Mouse (Mus musculus): ENCODE results near the gene Gm5901.
"Not testable (repeated sequence)": the region's sequence is repeated elsewhere in the genome, so short reads cannot be mapped to it uniquely, and the experiment has no call there.

Gene Gm5901

DNA sequence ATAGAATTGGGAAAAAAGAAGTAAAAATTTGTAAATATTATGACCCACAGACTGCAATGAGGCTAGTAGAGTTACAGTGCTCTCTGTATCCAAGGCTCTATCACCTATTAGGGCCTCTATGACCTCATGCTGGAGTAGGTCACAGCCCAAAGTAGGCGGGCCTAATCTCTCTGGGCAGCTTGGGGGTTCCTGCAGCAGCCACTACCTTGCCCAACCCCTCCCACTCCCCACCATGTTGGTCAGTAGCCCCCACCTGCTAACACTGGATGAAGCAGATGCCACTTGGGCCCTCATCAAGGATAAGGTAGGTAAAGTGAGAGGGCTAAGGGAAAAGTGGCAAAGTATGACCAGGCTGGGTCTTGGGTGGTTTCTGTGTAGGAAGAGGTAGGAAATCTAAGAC is at the start of gene Gm5901:
Gene Gm5901, plus strand, starts transcription at position 173 of the 400 bp plus-strand sequence.
- no peak for DNase-seq (ENCODE audit: low spot score in 2 of 2)

GRCm38 (mm10) chr7:105325302-105325701 is 49.5 kb upstream of the Gm5901 start:
- no peak for DNase-seq (ENCODE audit: low spot score in 2 of 2)

- DNase-seq (ENCODE audit: low spot score in 2 of 2) = no peak
Measured at GRCm38 (mm10) chr7:105334004-105334403, 40.8 kb upstream of the Gm5901 start, which contains the start of gene Olfr690. TSS of gene Olfr690 (minus strand) at chr7:105334104.

DNA sequence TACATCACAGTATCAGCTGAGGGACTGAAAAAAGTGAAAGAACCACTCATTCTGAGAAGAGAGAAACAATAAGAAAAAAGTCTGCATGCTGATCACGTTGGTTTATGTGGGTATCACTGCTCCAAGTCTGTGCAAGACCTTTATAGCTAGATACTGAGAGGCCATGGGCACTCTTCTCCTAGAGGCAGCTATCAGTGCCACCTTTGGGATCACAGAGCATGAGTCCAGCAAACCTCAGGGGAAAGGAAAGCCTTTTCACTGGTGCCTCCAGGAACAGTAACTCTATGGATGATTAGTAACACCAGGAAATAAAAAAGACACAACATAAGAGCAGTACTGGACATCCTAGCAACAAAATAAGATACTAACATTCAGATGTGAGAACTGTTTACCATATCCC is 32.7 kb upstream of the Gm5901 start, which contains the start of gene Olfr691:
Gene Olfr691, minus strand, starts transcription at position 101 of the 400 bp plus-strand sequence.
- DNase-seq (ENCODE audit: low spot score in 2 of 2) = no peak

GRCm38 (mm10) chr7:105342752-105343151 is 32.1 kb upstream of the Gm5901 start:
- no peak for DNase-seq (ENCODE audit: low spot score in 2 of 2)

GRCm38 (mm10) chr7:105356064-105356463 is 18.8 kb upstream of the Gm5901 start:
- DNase-seq (ENCODE audit: low spot score in 2 of 2) = not testable (repeated sequence)

DNA sequence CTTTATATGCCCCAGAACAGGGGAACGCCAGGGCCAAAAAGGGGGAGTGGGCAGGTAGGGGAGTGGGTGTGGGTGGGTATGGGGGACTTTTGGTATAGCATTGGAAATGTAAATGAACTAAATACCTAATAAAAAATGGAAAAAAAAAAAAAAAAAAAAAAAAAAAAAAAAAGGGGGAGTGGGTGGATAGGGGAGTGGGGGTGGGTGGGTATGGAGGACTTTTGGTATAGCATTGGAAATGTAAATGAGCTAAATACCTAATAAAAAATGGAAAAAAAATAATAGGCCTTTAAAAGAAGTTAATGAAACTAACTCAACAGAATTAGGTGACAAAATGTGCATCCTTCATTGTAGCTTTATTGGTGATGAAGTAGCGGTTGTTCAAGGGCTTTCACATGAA is 18.4 kb upstream of the Gm5901 start:
- DNase-seq (ENCODE audit: low spot score in 2 of 2) = not testable (repeated sequence)

GRCm38 (mm10) chr7:105361713-105362112 is 13.1 kb upstream of the Gm5901 start:
- no peak for DNase-seq (ENCODE audit: low spot score in 2 of 2)

- DNase-seq (ENCODE audit: low spot score in 2 of 2) = no peak
Measured at GRCm38 (mm10) chr7:105367268-105367667, 7.6 kb upstream of the Gm5901 start.

GRCm38 (mm10) chr7:105367930-105368329 is 6.9 kb upstream of the Gm5901 start, which contains the start of gene Olfr692:
TSS of gene Olfr692 (plus strand) at chr7:105368230.
- DNase-seq (ENCODE audit: low spot score in 2 of 2) = no peak

DNA sequence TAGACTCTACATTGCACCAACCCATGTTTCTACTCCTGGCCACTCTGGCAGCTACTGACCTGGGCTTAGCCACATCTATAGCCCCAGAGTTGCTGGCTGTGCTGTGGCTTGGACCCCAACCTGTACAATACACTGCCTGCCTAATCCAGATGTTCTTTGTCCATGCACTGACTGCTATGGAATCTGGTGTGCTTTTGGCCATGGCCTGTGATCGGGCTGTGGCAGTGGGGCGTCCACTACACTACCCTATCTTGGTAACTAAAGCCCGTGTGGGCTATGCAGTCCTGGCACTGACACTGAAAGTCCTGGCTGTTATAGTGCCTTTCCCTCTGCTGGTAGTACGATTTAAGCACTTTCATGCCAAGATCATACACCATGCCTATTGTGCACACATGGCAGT is 6.3 kb upstream of the Gm5901 start:
- no peak for DNase-seq (ENCODE audit: low spot score in 2 of 2)

DNA sequence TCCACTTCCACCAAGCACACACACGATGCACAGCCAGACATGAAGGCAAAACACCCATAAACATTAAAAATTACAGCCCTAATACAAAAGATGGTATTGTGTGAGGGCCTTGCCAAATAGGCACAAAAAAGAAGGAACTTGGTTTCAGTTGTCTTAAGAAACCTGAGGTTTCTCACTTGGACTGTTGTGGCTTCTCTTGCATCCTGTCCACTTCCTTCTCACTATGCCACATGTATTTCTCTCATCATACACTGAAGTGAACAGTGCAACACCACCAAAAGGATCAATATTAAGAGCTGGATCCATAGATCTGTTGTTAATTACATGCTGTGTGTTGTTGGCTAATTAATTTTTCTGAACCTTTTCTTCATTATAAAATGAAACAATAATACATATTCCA is 1.9 kb upstream of the Gm5901 start:
- no peak for DNase-seq (ENCODE audit: low spot score in 2 of 2)

DNA sequence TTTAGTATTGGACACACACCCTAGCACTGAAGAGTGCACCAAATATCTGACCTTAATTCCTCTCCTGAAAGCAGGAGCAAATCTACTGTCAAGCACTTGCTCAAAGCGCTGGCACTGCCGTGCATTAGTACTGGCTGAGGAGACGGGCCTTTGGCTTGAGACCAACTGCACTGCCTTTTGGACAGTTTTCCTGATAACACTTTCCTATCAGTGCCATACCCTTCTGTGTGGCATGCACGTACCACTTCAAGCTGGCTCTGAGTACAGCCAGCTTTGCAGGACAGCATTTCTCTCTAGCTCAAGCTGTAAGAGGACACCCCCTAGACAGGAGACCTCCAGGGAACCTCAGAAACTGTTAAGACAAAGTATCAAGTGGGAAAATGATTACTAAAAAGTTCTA is 1.3 kb upstream of the Gm5901 start:
- DNase-seq (ENCODE audit: low spot score in 2 of 2) = no peak

DNA sequence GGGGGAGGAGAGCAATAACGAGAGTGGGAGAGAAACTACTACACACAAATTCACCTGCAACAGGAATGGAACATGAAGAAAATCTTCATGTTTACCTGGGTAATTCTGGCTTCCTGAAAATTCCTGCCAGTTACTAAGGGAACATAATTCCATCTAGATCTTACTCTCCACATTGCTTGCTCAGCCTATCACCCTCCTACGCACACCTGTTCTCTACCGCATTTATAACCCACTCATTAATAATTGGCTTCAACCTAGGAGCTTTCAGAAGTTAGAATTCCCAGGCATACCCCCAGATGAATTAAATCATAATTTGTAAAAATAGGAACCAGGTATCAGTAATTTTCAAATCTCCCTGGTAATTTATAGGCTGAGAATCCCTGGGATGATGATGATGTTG is 862 bp upstream of the Gm5901 start:
- DNase-seq (ENCODE audit: low spot score in 2 of 2) = no peak

- DNase-seq (ENCODE audit: low spot score in 2 of 2) = no peak
Measured at GRCm38 (mm10) chr7:105380329-105380728, 5.5 kb downstream of the Gm5901 start.

DNA sequence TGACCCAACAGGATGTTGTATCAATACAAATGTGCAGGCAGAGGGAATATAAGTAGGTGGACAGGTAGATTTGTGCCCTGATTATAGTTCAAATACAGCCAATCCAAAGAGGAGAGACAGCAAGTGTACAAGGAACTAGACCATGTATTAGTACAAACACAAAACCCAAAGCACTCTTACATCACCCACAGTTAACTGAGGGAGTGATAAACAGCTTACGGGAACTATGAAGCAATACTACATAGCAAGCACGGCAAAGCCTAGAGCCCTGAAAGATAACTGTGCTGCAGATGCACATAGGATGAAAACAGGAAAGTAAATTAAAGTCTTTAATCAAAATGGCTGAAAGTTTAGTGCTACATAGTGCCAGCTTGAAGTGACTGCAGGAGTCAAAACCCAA is 12.9 kb downstream of the Gm5901 start:
- no peak for DNase-seq (ENCODE audit: low spot score in 2 of 2)

- no peak for DNase-seq (ENCODE audit: low spot score in 2 of 2)
Measured at GRCm38 (mm10) chr7:105390236-105390635, 15.4 kb downstream of the Gm5901 start.

DNA sequence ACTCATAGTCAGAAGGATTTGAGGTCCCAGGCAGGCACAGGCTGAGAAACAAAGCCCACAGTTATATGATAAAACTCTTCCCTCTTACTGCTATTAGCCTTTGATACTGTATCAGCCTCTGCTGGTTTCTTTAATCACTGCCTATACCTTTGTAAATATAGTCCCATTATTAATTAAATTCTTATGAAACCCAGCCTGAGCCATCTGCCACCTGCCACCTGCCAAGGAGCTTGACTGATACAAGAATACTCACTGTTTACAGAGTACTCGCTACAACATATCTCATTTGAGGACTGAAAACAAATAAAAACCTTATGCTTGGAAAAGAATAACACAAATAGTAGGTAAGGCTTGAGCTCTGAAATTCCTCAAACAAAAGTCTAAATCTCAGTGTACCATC is 19.8 kb downstream of the Gm5901 start:
- no peak for DNase-seq (ENCODE audit: low spot score in 2 of 2)

- DNase-seq (ENCODE audit: low spot score in 2 of 2) = no peak
Measured at GRCm38 (mm10) chr7:105395131-105395820, 20.4 kb downstream of the Gm5901 start.

DNA sequence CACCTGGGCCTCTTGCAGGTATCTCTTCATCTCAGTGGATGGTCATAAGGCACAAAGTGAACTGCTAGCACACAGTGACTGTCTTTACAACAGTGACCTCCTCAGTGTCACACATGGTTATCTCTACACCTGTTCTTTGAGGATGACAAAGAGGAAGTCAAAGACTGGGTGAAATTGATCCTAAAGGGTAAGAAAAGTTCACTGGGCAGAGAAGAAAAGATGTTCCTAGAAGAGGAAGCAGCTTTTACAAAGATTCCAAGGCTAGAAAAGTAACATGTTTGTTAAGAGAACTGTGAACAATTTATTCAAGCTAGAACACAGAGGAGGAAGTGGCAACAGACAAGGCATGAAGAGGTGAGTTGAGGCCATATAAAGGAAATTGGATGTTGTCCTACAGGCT is 21.3 kb downstream of the Gm5901 start:
- no peak for DNase-seq (ENCODE audit: low spot score in 2 of 2)

DNA sequence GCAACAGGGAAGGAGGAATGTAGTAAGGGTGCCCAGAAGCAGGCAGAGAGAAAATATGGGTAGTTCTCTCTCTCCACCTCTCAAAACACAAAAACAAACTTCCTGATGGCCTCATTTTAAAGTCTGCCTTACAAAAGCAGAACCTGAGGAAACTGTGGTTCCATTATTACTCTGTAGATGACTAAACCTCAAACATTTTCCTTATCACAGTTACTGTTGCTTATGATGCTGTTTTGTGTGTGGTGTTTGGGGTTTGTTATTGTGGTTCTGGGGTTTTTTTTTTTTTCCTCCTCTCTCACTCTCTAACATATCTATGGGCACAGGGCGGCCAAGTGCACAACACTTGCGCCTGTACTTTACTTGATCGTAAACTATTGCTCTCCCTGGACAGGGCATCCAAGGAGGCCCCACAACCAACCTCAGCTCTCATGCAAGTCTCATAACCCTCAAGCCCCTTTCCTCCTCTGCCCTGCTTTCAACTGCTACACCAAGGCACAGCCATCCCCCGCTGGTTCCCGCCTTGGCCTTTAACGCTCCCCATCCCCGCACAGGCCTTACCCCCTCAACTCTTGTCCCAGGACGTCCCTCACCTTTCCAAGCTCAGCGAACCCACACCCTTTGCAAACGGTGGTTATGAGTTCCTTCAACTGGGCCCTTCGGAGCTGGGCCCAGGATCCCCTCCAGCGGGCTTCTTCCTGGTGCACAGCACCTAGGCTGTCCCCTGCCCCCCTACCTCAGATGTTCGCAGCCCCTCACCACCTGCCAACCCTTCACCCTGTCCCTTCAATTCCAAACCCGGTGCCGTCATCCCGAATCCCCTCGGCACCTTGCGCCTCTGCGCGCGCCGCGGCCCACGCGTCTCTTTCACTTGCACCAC is 24.5 kb downstream of the Gm5901 start:
- DNase-seq (ENCODE audit: low spot score in 2 of 2) = no peak

DNA sequence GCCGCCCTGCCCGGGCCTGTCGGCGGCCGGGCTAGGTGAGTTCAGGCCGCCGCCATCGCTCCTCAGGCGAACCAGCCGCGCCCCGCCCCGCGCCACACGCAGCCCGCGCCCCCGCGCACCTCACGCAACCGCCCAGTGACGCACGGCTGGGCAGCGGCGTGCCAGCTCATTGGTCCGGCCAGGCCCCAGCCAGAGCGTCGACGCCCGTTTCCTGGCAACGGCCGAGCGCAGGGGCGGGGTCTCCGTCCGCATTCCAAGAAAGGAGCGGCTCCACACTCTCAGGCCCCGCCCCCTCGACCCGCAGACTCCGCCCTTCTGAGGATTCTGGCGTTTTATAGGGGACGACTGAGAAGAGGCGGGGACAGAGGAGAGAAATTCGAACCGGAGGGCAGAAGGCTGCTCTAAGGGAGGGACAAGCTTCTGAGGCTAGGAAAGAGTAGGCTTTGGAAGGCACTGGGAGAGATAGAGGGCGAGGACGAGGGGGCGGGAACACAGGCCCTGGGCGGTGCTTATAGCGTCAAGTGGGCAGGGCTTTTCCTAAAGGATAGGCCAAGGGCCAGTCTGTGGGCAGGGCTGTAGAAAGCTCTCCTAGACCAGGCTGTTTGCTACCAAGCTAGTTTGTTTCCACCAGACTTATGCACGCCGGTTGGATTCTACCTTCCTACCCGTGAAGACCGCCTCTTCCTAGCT is 25.2 kb downstream of the Gm5901 start, which contains the start of gene Fam160a2:
Gene Fam160a2, minus strand, starts transcription at position 120 of the 690 bp plus-strand sequence.
- peak; percentile 97 to 99 for DNase-seq (ENCODE audit: low spot score in 2 of 2)
